Mouse (Mus musculus) cerebellum, postnatal 10 days (tissue): Measurements from ENCODE around the gene Spats1.

Source experiments
- DNase-seq, 2 experiments: peaks; one replicate each; pipeline ENCODE4 v3.0.0; 2021; ENCODE audit warnings: mixed read lengths in 2 of 2

Spats1 gene

DNA sequence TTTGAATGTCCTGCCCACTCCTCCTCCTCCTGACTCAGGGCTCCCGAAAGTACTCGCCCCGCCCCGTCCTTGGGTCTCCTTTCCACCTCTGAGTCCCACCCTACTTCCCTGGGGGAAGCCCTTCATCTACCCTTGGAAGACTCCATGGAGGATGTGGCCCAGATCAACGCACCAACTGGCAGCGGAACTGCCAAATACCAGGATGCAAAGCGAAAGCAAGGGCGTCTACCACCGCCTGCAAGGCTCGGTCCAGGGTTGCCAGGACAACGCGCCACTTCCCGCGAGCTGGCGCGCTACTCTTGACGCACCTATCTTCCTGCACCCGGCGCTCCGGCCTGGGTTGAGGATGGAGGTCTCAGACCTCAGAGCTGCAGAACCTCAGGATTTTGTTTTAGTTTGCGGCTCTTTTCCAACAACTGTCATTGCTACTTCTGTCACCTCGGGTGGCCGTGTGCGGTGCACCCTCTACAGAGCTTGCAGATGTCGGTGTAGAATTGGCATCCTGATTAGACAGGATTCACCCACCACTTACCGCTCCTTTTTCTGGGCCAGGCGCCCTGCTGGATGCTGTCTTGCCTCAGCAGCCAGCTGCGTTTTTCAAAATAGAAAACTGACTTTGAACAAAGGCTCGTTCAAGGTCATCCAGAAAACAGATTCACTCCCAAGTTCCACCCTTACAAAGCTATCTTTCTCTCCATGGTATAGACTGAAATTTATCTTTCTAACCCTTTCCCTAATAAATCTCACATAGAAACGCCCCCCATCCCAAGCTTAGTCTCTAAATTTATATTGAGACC, at the start of gene Spats1:
Spats1 (minus strand) TSS at position 747 of the 797 bp plus-strand sequence.
- DNase-seq: peak; percentile 87 to 88

DNA sequence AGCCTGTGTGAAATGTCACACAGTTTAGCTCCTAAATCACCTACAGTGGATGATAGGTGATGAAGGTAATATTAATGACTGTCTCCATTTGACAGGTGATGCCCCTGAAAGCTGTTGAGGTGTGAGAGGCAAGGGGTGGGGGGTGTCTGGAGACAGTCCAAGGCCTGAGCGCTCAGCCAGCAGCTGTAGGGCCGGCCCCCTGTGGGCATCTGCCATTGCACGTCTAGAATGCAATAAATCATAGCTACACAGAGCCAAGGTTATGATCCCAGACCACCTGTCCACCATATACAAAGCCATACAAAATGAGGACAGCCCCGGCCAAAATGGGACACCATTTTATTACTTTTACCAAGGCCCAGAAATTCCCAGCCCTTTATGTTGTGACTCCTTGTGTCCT, 49.7 kb upstream of the Spats1 start:
- peak; percentile 90 to 93 for DNase-seq

DNA sequence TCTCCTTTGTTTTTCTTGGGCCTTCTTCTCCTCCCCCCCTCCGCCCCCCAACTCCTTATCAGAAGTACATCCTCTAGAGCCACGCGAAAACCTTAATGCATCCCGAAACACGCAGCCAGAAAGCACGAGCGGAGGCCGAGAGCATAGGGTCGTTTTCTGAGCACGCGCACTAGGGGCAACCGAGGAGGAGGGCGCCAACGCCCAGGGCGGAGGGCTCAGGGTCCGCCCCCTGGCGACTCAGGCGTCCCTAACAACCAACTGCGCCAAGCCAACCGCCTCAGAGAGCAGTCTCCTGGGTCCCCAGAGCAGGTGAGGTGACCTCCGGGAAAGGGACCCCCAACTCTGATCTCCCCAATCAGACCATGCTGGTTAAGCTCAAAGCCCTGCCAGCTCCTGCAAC, 48.0 kb upstream of the Spats1 start, which contains the start of gene Tcte1:
Tcte1 (plus strand) TSS at position 172 of the 400 bp plus-strand sequence.
- peak; percentile 76 to 81 for DNase-seq

DNA sequence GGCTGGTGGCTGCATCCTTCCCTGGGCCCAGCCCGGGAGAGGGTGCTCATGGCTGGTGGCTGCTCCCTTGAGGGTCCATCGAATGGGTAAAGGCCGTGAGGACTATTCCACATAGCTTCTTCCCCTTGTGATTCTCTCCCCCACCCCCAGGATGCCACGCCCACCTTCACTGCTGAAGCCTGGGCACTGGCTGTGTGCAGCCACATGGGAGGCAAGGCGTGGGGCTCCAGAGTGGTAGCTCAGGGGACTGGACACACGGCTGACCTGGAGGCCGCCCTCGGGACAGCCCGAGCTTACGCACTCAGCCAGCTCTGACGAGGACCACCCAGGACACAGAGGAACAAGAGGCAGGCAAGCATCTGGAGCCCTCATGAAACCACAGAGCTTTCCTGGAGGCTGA, 44.9 kb upstream of the Spats1 start:
- peak in 1 of 2 experiments; percentile 53 for DNase-seq

DNA sequence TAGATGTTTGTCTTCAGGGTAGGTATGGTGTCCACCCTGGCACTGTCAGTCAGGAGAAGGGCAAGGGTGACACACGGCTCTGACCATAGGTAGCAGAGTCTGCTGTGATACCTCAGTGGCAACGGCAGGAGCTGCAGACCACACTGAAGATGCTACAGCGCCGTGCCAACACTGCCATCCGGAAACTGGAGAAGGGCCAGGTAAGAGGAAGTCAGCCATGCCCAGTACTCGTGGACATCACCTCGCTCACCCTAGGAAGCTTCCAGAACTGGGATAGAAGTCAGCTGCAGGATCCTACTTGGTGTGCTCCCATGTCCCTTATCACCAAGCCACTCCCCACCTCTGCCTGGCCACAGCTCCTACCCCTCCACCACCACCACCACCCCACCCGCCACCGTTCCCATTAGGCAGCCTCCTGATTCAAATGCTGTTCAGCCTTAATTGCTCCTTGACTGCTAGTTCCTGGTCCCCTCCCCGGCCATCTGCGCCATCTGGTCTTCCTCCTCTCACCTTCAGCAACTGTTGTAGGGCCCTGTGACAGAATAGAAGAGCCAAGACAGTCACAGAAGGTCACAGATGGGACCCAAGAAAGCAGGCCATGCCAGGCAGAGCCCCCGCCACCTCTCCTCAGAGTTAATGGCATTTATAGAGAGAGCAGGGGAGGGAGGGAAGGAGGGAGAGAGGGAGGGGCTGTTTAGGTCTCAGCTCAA, 43.7 kb upstream of the Spats1 start:
- DNase-seq: peak; percentile 92 to 94

DNA sequence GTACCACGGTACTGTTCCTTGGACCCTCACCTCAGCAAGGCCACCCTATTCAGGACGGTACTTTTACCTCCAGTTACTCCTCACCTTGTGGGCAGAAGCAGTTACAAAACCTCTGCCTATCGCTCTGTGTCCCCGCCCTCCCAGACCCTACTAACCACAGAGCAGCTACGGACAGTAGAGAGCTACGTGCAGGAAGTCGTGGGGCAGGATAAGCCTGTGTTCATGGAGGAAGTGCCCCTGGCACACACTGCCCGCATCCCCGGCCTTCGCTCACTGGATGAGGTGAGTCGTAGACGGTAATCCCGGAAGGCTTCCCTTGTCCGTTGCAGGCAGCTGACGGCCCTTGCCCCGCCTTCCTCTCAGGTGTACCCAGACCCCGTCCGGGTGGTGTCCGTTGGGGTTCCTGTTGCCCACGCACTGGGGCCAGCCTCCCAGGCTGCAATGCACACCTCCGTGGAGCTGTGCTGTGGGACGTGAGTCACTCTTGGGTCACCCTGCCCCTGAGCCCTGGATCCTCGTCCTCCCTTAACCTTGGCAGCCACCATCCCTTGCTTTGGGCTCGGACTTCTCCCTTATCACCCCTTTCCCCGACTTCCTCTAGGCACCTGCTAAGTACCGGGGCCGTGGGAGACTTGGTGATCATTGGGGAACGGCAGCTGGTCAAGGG, 42.5 kb upstream of the Spats1 start:
- peak in 1 of 2 experiments; percentile 36 for DNase-seq

DNA sequence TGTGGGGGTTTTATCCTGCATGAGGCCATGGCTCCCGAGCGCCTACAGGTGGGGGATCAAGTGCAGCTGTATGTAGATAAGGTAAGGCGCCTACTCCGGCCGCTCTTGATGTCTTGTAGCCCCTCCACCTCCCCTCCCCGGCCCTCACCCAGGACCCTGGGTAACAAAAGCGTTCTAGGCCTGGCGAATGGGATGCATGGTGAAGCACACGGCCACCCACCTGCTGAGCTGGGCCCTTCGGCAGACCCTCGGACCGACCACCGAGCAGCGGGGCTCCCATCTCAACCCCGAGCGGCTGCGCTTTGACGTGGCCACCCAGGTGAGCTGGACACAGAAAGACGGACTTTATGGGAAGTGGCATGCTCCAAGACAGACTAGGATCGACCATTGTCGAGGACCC, 41.9 kb upstream of the Spats1 start:
- peak in 1 of 2 experiments; percentile 36 for DNase-seq

DNA sequence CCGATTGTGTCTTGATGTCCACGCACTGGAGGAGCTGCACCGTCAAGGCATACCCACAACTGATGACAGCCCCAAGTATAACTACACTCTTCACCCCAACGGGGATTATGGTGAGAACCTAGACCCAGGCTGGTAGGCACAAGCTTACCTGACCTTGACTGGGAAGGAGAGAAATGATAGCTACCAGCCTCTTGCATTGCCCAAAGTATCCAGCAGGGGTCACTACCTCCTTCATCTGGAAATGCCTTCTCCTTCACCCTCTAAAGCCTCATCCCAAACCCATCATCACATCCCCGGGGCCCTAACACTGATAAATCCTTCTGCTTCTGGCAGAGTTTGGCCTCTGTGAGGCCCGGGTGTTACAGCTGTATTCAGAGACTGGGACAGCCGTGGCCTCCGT, 41.3 kb upstream of the Spats1 start:
- peak; percentile 95 to 98 for DNase-seq

DNA sequence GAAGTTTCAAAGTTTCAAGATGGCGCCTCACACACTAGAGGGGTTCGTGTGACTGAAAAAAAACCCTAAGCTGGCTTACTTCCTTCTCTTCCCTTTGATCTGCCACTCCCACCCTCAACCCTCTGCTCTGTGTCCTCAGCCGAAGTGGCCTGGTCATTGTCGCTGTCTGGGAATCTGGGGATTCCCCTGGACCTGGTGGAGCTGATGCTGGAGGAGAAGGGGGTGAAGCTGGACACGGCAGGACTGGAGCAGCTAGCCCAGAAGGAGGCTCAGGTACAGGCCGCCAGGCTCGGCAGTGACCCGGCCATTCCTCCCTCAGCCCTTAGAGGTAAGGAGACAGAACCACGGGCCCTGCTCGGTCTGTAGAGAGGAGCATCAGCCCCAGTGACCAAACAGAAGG, 40.6 kb upstream of the Spats1 start:
- no peak for DNase-seq

DNA sequence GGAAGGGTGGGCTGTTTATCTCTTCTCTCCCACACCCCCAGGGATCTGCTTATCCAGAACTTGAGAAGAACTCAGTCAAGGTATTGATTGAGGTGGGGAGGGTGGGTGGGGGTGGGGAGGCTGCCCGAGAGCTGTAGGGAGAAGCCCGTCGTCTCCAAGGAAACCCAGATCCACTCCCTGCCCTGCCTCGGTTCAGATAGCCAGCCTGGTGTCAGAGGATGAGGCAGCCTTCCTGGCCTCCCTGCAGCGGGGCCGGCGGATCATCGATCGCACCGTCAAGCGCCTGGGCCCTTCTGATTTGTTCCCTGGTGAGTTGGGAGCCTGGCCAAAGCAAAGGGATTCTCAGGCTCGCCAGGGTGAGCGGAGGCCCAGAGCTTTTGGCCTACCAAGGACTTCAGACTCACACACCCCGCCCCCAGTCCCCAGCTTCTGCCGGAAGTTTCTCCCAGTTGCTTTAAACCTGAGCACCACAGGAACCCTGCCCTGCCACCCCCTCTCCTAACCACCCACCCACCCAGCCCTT, 40.0 kb upstream of the Spats1 start:
- peak in 1 of 2 experiments; percentile 36 for DNase-seq

DNA sequence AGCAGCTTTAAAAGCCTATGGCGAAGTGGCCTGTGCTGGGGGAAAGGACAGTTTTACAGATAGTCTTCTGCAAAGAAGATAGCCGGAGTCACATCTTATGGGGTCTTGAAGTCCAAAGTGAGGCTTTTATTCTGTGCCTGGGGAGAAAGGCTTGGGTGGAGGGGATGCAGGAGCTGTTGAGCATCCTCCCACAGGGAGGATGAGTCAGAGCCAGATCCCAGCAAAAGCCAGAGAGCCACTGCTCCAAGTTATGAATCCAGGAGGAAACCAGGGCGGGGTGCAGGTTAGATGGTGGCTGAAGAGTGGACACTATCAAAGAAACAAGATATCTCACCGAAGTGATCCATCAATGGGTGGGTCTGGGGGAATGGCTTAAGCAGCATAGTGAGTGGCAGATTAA, 36.5 kb upstream of the Spats1 start:
- DNase-seq: no peak

DNA sequence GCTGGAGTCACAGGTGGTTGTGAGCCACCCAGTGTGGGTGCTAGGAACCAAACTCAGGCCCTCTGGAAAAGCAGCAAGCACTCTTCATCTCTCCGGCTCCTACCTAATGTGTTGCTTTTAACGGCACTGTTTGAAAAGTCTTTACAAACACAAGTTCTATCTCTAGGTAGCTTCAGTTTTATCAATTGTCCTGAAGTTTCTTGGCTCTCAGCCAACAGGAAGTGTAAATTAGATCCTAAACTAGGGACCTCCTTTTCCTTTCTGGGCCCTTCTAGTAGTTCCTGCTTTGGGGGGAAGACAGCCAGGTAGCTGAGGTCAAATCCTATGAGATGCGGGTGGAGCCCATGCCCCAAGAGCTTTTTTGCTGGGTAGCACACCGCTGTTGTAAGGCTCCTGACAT, 35.7 kb upstream of the Spats1 start:
- no peak for DNase-seq

DNA sequence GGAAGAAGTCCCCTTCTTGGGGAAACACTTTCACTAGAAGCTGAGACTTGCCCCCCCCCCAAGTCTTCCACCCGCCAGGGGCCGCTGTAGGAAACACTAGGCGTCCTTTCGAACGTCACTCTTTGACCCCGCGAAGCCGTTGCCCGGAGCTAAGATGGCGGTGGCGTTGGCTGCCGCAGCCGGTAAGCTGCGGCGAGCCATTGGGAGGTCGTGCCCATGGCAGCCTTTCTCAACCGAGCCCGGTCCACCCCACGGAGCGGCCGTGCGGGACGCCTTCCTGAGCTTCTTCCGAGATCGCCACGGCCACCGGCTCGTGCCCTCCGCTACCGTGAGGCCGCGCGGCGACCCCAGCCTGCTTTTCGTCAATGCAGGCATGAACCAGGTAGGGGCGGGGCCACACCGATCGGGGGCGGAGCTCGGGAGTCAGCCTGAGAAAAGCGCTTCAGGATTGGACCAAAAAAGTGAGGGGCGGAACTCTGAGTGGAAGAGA, 31.5 kb upstream of the Spats1 start, which contains the start of gene Aars2:
Aars2 (plus strand) TSS at position 142 of the 490 bp plus-strand sequence.
- DNase-seq: peak; percentile 98 to 99

DNA sequence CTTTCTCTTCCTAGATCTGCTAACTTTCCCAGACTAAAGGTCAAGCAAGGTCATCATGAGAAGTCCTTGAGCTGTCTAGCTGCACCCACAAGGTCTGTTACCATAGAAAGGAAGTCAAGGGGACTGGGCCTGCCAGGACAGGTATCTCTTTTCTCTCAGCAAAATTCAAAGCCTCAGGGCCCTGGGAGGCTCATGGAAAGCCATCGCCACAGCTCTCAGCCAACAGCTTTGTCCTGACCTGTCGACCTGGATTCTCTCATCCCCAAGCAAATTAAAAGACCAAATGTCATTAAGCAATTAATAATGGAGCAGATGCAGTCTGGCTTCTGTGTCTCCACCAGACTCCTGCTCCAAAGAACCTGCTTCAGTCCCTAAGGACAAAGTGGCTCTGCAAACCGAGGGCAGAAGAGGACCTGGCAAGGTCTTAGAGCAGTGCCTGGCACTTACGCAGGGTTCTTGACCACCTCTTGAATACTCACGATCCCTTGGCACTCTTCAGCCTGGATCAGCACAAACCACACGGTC, 30.8 kb upstream of the Spats1 start:
- peak in 1 of 2 experiments; percentile 38 for DNase-seq

DNA sequence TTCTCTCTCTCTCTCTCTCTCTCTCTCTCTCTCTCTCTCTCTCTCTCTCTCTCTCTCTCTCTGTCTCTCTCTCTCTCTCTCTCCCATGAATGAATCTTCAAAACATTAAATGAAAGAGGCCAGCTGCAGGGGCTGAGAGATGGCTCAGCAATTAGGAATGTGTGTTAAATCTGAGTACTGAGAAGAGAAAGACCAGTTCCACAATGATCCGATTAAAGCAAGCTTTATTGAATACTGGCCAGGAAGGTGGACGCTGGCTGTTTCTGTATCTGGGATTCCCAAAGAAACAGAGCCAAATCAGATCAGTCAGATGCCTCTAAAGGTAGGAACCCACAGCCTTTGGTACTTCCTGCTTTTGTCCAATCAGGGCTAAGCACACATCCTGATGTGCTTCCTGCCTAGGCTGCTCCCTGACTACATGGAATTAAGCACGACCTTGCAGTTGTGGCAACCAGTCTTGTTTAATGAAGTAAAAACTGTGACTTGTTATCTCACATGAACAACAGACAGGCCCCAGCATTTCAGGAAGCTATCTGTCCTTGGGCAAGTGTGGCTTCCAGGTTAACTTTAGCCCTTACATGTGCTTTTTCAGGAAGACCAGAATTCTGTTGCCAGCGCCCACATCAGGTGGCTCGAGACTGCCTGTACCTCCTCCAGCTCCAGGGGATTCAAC, 28.2 kb upstream of the Spats1 start:
- no peak for DNase-seq

DNA sequence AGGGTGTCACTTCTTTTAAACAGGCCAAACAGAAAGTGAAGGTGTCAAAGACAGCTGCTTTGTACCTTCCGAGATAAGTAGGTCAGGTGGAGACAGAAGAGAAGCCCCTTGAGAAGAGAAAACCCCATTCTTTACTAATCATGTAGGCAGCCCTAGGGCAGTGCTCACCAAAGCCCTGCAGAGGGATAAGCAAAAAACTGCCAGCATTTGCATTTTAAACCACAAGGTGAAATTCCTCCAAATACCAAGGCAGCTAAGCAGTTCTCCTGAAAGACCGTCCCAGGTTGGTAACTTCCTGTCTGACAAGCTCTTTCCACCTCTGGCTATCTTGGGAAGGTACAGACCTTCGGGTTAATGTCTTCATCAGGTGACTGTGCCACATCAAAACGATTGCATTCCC, 27.1 kb upstream of the Spats1 start:
- DNase-seq: no peak

DNA sequence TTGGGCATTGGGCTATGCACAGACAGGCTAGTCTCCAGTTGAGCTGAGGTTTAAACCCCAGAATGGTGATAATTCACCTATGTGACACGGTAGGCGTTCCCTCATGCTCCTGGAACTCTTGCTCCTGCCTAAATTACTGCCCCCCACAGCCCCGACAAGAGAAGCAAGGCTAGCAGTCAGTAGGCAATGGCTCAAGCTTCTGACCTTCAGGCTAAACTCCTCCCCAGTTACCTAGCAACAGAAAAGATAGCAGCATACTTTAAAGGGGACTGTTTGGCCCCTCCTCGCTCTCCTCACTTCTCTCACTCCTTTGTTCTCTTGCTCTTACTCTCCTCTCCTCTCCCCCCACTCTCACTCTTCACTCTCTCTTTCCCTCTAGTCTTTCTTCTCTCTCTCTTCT, 25.8 kb upstream of the Spats1 start:
- no peak for DNase-seq

DNA sequence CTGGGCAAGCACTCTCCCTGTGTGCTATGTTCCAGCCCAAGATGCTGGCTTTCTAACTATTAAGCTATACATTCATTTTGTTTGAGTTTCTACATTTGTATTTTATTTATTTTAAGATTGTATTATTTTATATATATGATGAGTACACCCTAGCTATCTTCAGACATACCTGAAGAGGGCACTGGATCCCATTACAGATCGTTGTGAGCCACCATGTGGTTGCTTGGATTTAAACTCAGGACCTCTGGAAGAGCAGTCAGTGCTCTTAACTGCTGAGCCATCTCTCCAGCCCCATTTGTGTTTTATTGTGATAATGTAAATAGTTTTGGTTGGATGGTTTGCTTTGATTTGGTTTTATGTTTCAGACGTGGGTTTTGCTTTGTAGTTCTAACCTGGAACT, 24.3 kb upstream of the Spats1 start:
- DNase-seq: no peak

DNA sequence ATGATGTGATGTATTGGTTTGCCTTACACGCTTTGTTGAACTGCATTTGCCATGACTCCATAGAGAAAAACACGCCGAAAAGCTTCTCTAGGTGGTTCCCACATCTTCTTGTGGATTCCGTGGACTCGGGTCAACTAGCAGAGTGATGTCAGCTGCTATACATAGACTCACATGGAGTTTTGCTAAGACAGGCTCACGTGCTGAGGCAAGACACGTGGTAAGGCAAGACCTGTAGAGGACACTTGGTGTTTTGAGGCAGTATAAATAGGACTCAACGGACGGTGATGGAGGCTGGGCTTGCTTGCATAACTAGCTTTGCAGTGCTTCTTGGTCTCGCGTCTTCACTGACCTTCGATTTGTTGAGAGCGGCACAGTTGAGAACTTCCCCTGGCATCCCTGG, 23.2 kb upstream of the Spats1 start:
- DNase-seq: no peak

DNA sequence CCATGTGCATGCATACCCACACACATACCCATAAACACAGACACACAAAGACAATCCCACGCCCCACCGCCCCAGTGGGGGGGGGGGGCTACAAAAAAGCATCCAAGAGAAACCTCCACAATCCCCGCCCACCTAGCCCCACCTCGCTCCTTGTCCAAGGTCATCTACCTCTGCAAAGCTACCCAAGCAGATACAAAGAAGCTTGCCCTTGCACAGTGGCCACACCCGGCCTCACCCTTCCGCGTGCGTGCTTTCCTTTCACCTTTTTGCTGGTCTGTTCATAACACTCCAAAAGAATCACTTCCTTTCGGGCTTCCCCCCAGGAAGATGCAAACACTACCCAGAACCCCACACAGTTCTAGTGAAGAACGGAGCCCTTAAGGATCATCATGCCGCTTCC, 20.2 kb upstream of the Spats1 start:
- no peak for DNase-seq

DNA sequence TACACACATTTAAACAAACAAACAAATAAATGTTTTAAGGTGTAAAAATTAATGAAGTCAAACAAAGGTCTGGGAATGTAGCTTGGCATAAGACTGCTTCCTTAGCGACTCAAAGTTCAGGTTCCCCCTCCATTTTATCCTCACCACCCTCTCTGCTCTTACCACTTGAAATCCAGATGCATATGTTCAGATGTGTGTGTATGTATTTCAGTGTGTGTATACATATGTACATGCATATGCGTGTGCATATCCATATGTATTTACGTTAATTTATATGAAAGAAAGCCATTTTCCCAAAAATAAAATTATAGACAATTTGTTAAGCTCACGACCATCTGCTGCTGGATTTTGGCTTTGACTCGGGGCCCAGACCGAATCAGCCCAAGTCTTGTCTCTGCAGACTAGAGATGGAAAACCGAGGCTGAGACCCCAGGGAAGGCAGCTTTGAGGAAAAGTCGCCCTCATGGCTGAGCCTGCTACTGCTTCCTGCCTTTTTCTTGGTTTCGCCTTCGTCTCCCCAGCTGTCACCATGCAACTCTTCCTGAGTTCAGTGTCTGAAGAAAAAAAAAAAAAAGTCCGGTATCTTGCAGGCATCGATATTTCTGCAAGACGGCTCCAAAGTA, 15.4 kb upstream of the Spats1 start:
- DNase-seq: no peak

DNA sequence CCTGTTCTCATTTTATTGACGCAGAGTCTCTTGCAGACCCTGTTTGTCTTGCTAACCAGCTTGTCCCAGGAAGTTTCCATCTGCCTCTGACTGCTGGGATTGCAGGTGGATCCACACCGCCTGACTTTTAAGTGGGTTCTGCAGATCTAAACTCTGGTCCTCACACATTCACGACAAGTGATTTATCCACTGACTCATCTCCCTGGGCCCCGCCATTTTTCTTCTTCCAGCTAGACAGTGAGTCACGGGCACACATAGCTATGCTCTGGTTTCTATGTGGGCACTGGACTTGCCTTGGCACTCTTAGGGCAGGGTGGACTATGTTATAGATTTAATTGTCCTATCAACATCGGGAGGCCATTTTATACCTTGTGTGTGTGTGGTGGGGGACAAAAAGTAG, 14.5 kb upstream of the Spats1 start:
- DNase-seq: no peak
